Mouse (Mus musculus): ENCODE measurements around the gene Mb21d2.

GRCm38 (mm10) chr16:28928466-28928814 is 1.0 kb downstream of the Mb21d2 start:
- TF ChIP-seq CTCF (conservative IDR thresholded peaks at IDR 0.05 in 1 of 2, IDR thresholded peaks at IDR 0.05 in 1 of 2; ENCODE audit: low read depth in 2 of 2, low read length in 2 of 2) (no peak), RCOR1 (conservative IDR thresholded peaks at IDR 0.05; ENCODE audit: low read depth, low read length) (no peak), EP300 (IDR thresholded peaks at IDR 0.05; ENCODE audit: low read length) (no peak), MAZ (IDR thresholded peaks at IDR 0.05; ENCODE audit: low read depth, low read length) (no peak), ZMIZ1 (IDR thresholded peaks at IDR 0.05; ENCODE audit: low read depth, low read length) (no peak), POLR2AphosphoS2 (IDR thresholded peaks at IDR 0.05; ENCODE audit: low read depth, low read length) (no peak), POLR2A (IDR thresholded peaks at IDR 0.05; ENCODE audit: low read depth, low read length) (no peak), CHD2 (IDR thresholded peaks at IDR 0.05; ENCODE audit: low read length) (no peak)

Data from CH12.LX (cell line).